Mouse (Mus musculus) mesoderm, embryonic 11.5 days (tissue): ENCODE measurements around the gene D5Ertd579e.
A peak's percentile ranks its signal among the peaks of the same experiment; 100 is the strongest.
"Not testable (repeated sequence)": the region's sequence is repeated elsewhere in the genome, so short reads cannot be mapped to it uniquely, and the experiment has no call there.

Experiments used
- DNase-seq: peaks from one replicate; pipeline ENCODE4 v3.0.0-alpha.2; 2012; ENCODE audit warnings: low read depth, low spot score

Gene D5Ertd579e

GRCm38 (mm10) chr5:36683586-36683985 is 12.2 kb downstream of the D5Ertd579e start:
- DNase-seq = no peak

- DNase-seq = no peak
These were observed 14.6 kb downstream of the D5Ertd579e start for GRCm38 (mm10) chr5:36681219-36681618.

GRCm38 (mm10) chr5:36679918-36680598 is 15.8 kb downstream of the D5Ertd579e start:
- no peak for DNase-seq

GRCm38 (mm10) chr5:36678799-36679198 is 17.0 kb downstream of the D5Ertd579e start:
- DNase-seq = peak; percentile 51

GRCm38 (mm10) chr5:36677907-36678306 is 17.9 kb downstream of the D5Ertd579e start:
- DNase-seq = no peak

- no peak for DNase-seq
These were observed 20.4 kb downstream of the D5Ertd579e start for GRCm38 (mm10) chr5:36675466-36675865.

GRCm38 (mm10) chr5:36674658-36675433 is 21.0 kb downstream of the D5Ertd579e start:
- DNase-seq = no peak

- DNase-seq = no peak
These were observed 26.5 kb downstream of the D5Ertd579e start for GRCm38 (mm10) chr5:36669021-36670008.

GRCm38 (mm10) chr5:36668572-36668971 is 27.3 kb downstream of the D5Ertd579e start:
- no peak for DNase-seq

- not testable (repeated sequence) for DNase-seq
These were observed 27.8 kb downstream of the D5Ertd579e start for GRCm38 (mm10) chr5:36667986-36668385.

- no peak for DNase-seq
These were observed 28.7 kb downstream of the D5Ertd579e start for GRCm38 (mm10) chr5:36667165-36667564.

- DNase-seq = not testable (repeated sequence)
These were observed 29.1 kb downstream of the D5Ertd579e start for GRCm38 (mm10) chr5:36666699-36667098.

- DNase-seq = no peak
These were observed 32.5 kb downstream of the D5Ertd579e start for GRCm38 (mm10) chr5:36663329-36663728.

GRCm38 (mm10) chr5:36660977-36661760 is 34.7 kb downstream of the D5Ertd579e start:
- DNase-seq = not testable (repeated sequence)

- DNase-seq = no peak
These were observed 70.2 kb downstream of the D5Ertd579e start for GRCm38 (mm10) chr5:36625612-36626011.

GRCm38 (mm10) chr5:36623670-36624069 is 72.2 kb downstream of the D5Ertd579e start:
- DNase-seq = no peak

- DNase-seq = no peak
These were observed 74.8 kb downstream of the D5Ertd579e start for GRCm38 (mm10) chr5:36621058-36621449.

- no peak for DNase-seq
These were observed 75.3 kb downstream of the D5Ertd579e start for GRCm38 (mm10) chr5:36620409-36621057.

- no peak for DNase-seq
These were observed 76.9 kb downstream of the D5Ertd579e start for GRCm38 (mm10) chr5:36618890-36619289.

- no peak for DNase-seq
These were observed 77.5 kb downstream of the D5Ertd579e start for GRCm38 (mm10) chr5:36618356-36618755.
